Mouse (Mus musculus) limb, embryonic 15.5 days (tissue): ENCODE data around the gene Rhbdd3. TPM values are rescaled to one million over a fixed set of nuclear protein-coding genes. Genes with fewer than 3 reads are reported as not detected.

Source experiments
- ATAC-seq: fragments of 200-750 bp; cut with Nextera tagmentation; 2 replicates; pipeline ENCODE4 v1.8.0; 2017; ENCODE audit warnings: low read depth, moderate TSS enrichment; ENCODE audit not compliant: insufficient number of reproducible peaks, low FRiP score, low TSS enrichment
- H3K27ac ChIP-seq: fragments of 300-500 bp; sonication (generic); 2 replicates; pipeline ENCODE4 v1.5.1; 2015; ENCODE audit warnings: moderate library complexity, mild to moderate bottlenecking, inconsistent platforms
- H3K27me3 ChIP-seq: fragments of 300-500 bp; sonication (generic); 2 replicates; pipeline ENCODE4 v1.6.1; 2015; ENCODE audit warnings: inconsistent platforms
- H3K36me3 ChIP-seq: fragments of 300-500 bp; sonication (generic); 2 replicates; pipeline ENCODE4 v1.6.1; 2015; ENCODE audit warnings: inconsistent platforms
- H3K4me1 ChIP-seq: fragments of 300-500 bp; sonication (generic); 2 replicates; pipeline ENCODE4 v1.6.1; 2015; ENCODE audit warnings: inconsistent platforms
- H3K4me2 ChIP-seq: fragments of 300-500 bp; sonication (generic); 2 replicates; pipeline ENCODE4 v1.6.1; 2015; ENCODE audit warnings: mild to moderate bottlenecking, inconsistent platforms
- H3K4me3 ChIP-seq: fragments of 300-500 bp; sonication (generic); 2 replicates; pipeline ENCODE4 v1.5.1; 2015; ENCODE audit warnings: mild to moderate bottlenecking, inconsistent platforms
- H3K9ac ChIP-seq: fragments of 300-500 bp; sonication (generic); 2 replicates; pipeline ENCODE4 v1.6.1; 2015; ENCODE audit warnings: inconsistent platforms
- H3K9me3 ChIP-seq: fragments of 300-500 bp; sonication (generic); 2 replicates; pipeline ENCODE4 v1.6.1; 2016; ENCODE audit warnings: inconsistent platforms
- WGBS: fragments of 180-500 bp; shearing (Covaris S2); methylation state at CpG from one replicate; pipeline ENCODE4 v1.1.7; 2015; 5-methylcytosine and 5-hydroxymethylcytosine counted together
- polyA plus RNA-seq: library from polyadenylated mRNA; unstranded; fragments of >200 nt; fragmentation: Nextera tagmentation; extraction: Ambion mirVana; gene quantifications from 2 replicates; pipeline ENCODE4 v1.2.1, GENCODE M21; 2015

The Rhbdd3 gene
- polyA plus RNA-seq, 1 experiment from 2014 or later: 23.1 TPM

- Histone ChIP-seq H3K4me3 (no peak overlapping the region), H3K27ac (no peak overlapping the region), H3K9ac (no peak overlapping the region), H3K4me2 (no peak overlapping the region), H3K4me1 (peaks cover 29% of the 10 kb centered on the region), H3K9me3 (no peaks in the 10 kb centered on the region), H3K36me3 (no peaks in the 10 kb centered on the region), H3K27me3 (no peaks in the 10 kb centered on the region)
- WGBS: 40% methylated on average over 8 of the region's 8 CpGs
- ATAC-seq: no peak
Measured at GRCm38 (mm10) chr11:5140619-5141018, 41.9 kb downstream of the Rhbdd3 start.

GRCm38 (mm10) chr11:5141252-5141651 lies 42.5 kb downstream of the Rhbdd3 start:
- Histone ChIP-seq H3K9ac (no peak overlapping the region), H3K9me3 (no peaks in the 10 kb centered on the region), H3K4me2 (no peak overlapping the region), H3K27ac (no peak overlapping the region), H3K4me3 (no peak overlapping the region), H3K27me3 (no peaks in the 10 kb centered on the region), H3K36me3 (no peaks in the 10 kb centered on the region), H3K4me1 (peaks cover 24% of the 10 kb centered on the region)
- no peak for ATAC-seq
- WGBS: 76% methylated on average over 5 of the region's 5 CpGs

GRCm38 (mm10) chr11:5141965-5142364 lies 43.2 kb downstream of the Rhbdd3 start:
- H3K4me1 ChIP-seq: peaks cover 21% of the 10 kb centered on the region
- no peak overlapping the region for H3K4me2 ChIP-seq
- H3K4me3 ChIP-seq: no peak overlapping the region
- 65% methylated on average over 2 of the region's 2 CpGs for WGBS
- H3K27ac ChIP-seq: no peak overlapping the region
- H3K9me3 ChIP-seq: no peaks in the 10 kb centered on the region
- H3K27me3 ChIP-seq: no peaks in the 10 kb centered on the region
- no peak overlapping the region for H3K9ac ChIP-seq
- H3K36me3 ChIP-seq: no peaks in the 10 kb centered on the region
- ATAC-seq: no peak

- 83% methylated on average over 3 of the region's 3 CpGs for WGBS
- no peak for ATAC-seq
- H3K9ac ChIP-seq: no peak overlapping the region
- H3K36me3 ChIP-seq: no peaks in the 10 kb centered on the region
- 0 out of 2 replicates have a peak, but pooled peaks cover 2% of the 10 kb centered on the region for H3K27me3 ChIP-seq
- no peak overlapping the region for H3K4me3 ChIP-seq
- no peaks in the 10 kb centered on the region for H3K9me3 ChIP-seq
- no peak overlapping the region for H3K4me2 ChIP-seq
- H3K4me1 ChIP-seq: peaks cover 27% of the 10 kb centered on the region
- no peak overlapping the region for H3K27ac ChIP-seq
Measured at GRCm38 (mm10) chr11:5145600-5145999, 46.9 kb downstream of the Rhbdd3 start.

GRCm38 (mm10) chr11:5149249-5149648 lies 50.5 kb downstream of the Rhbdd3 start:
- H3K27ac ChIP-seq: no peak overlapping the region
- H3K4me2 ChIP-seq: no peak overlapping the region
- 43% methylated on average over 7 of the region's 7 CpGs for WGBS
- H3K36me3 ChIP-seq: no peaks in the 10 kb centered on the region
- H3K4me1 ChIP-seq: peaks cover 35% of the 10 kb centered on the region
- H3K9me3 ChIP-seq: no peaks in the 10 kb centered on the region
- no peak overlapping the region for H3K4me3 ChIP-seq
- ATAC-seq: no peak
- 0 out of 2 replicates have a peak, but pooled peaks cover 7% of the 10 kb centered on the region for H3K27me3 ChIP-seq
- H3K9ac ChIP-seq: no peak overlapping the region

GRCm38 (mm10) chr11:5149955-5150354 lies 51.2 kb downstream of the Rhbdd3 start:
- Histone ChIP-seq H3K27me3 (0 out of 2 replicates have a peak, but pooled peaks cover 7% of the 10 kb centered on the region), H3K9ac (no peak overlapping the region), H3K4me1 (peaks cover 38% of the 10 kb centered on the region), H3K27ac (no peak overlapping the region), H3K4me2 (no peak overlapping the region), H3K36me3 (no peaks in the 10 kb centered on the region), H3K4me3 (no peak overlapping the region), H3K9me3 (no peaks in the 10 kb centered on the region)
- WGBS: 73% methylated on average over 9 of the region's 9 CpGs
- ATAC-seq: no peak

GRCm38 (mm10) chr11:5150416-5151246 lies 51.9 kb downstream of the Rhbdd3 start:
- no peak overlapping the region for H3K4me3 ChIP-seq
- no peak overlapping the region for H3K9ac ChIP-seq
- peak overlapping the region; percentile 93; the same call in 1 of the 2 replicates for H3K4me2 ChIP-seq
- H3K27ac ChIP-seq: no peak overlapping the region
- ATAC-seq: no peak
- WGBS: 66% methylated on average over 9 of the region's 9 CpGs
- H3K27me3 ChIP-seq: 0 out of 2 replicates have a peak, but pooled peaks cover 7% of the 10 kb centered on the region
- H3K4me1 ChIP-seq: peaks cover 45% of the 10 kb centered on the region
- H3K36me3 ChIP-seq: no peaks in the 10 kb centered on the region
- no peaks in the 10 kb centered on the region for H3K9me3 ChIP-seq

- 0 out of 2 replicates have a peak overlapping the region, but pooled peaks have one; percentile 65 for H3K9ac ChIP-seq
- H3K27ac ChIP-seq: no peak overlapping the region
- H3K36me3 ChIP-seq: no peaks in the 10 kb centered on the region
- WGBS: 41% methylated on average over 4 of the region's 4 CpGs
- peaks cover 46% of the 10 kb centered on the region for H3K4me1 ChIP-seq
- no peak for ATAC-seq
- H3K4me3 ChIP-seq: peak overlapping the region; percentile 60
- H3K27me3 ChIP-seq: 0 out of 2 replicates have a peak, but pooled peaks cover 7% of the 10 kb centered on the region
- H3K9me3 ChIP-seq: no peaks in the 10 kb centered on the region
- peak overlapping the region; percentile 93 for H3K4me2 ChIP-seq
Measured at GRCm38 (mm10) chr11:5151247-5151630, 52.5 kb downstream of the Rhbdd3 start.

GRCm38 (mm10) chr11:5151680-5152337 lies 53.1 kb downstream of the Rhbdd3 start, which contains the start of gene Emid1:
Gene Emid1, minus strand, starts transcription at chr11:5152257.
- Histone ChIP-seq H3K9ac (peak within 1 kb of the TSS; percentile 65), H3K36me3 (no peaks in the 10 kb centered on the region), H3K4me1 (peaks cover 46% of the 10 kb centered on the region), H3K4me2 (peak within 1 kb of the TSS; percentile 93), H3K4me3 (peak within 1 kb of the TSS; percentile 60), H3K27me3 (0 out of 2 replicates have a peak, but pooled peaks cover 7% of the 10 kb centered on the region), H3K9me3 (no peaks in the 10 kb centered on the region), H3K27ac (no peak within 1 kb of the TSS)
- under 1% methylated on average over 45 of the region's 53 CpGs for WGBS
- peak; percentile 20; the same call in 1 of the 2 replicates for ATAC-seq

GRCm38 (mm10) chr11:5154961-5155805 lies 56.5 kb downstream of the Rhbdd3 start:
- WGBS: 36% methylated on average over 10 of the region's 10 CpGs
- no peak for ATAC-seq
- no peak overlapping the region for H3K4me3 ChIP-seq
- H3K27me3 ChIP-seq: 0 out of 2 replicates have a peak, but pooled peaks cover 7% of the 10 kb centered on the region
- no peaks in the 10 kb centered on the region for H3K9me3 ChIP-seq
- H3K27ac ChIP-seq: no peak overlapping the region
- H3K4me1 ChIP-seq: peaks cover 33% of the 10 kb centered on the region
- no peak overlapping the region for H3K9ac ChIP-seq
- H3K4me2 ChIP-seq: no peak overlapping the region
- H3K36me3 ChIP-seq: no peaks in the 10 kb centered on the region
